Mouse (Mus musculus) 3T3-L1 (cell line): Measurements from ENCODE around the gene Ccdc188.
"Not testable (repeated sequence)": the region's sequence is repeated elsewhere in the genome, so short reads cannot be mapped to it uniquely, and the experiment has no call there.

ENCODE experiments used
- DNase-seq: peaks from one replicate; pipeline ENCODE4 v3.0.0-alpha.2; 2015; ENCODE audit warnings: low read depth, low spot score

The Ccdc188 gene

GRCm38 (mm10) chr16:18217579-18217978 is at the start of gene Ccdc188:
Ccdc188 (plus strand) TSS chr16:18217879.
- no peak for DNase-seq

GRCm38 (mm10) chr16:18169156-18169555 is 48.5 kb upstream of the Ccdc188 start:
- no peak for DNase-seq

- peak; percentile 71 for DNase-seq
These were observed 47.9 kb upstream of the Ccdc188 start for GRCm38 (mm10) chr16:18169776-18170175.

- peak; percentile 83 for DNase-seq
These were observed 45.3 kb upstream of the Ccdc188 start for GRCm38 (mm10) chr16:18172266-18172855.

GRCm38 (mm10) chr16:18173231-18173630 is 44.4 kb upstream of the Ccdc188 start:
- DNase-seq: no peak

GRCm38 (mm10) chr16:18173788-18174187 is 43.9 kb upstream of the Ccdc188 start:
- DNase-seq: no peak

- DNase-seq: no peak
These were observed 41.7 kb upstream of the Ccdc188 start for GRCm38 (mm10) chr16:18175817-18176541.

GRCm38 (mm10) chr16:18176758-18177157 is 40.9 kb upstream of the Ccdc188 start:
- DNase-seq: peak; percentile 42

GRCm38 (mm10) chr16:18179591-18179990 is 38.1 kb upstream of the Ccdc188 start:
- no peak for DNase-seq

GRCm38 (mm10) chr16:18181398-18181797 is 36.3 kb upstream of the Ccdc188 start:
- DNase-seq: no peak

GRCm38 (mm10) chr16:18182766-18183165 is 34.9 kb upstream of the Ccdc188 start:
- DNase-seq: peak; percentile 52

- DNase-seq: no peak
These were observed 31.8 kb upstream of the Ccdc188 start for GRCm38 (mm10) chr16:18185715-18186449.

GRCm38 (mm10) chr16:18186798-18187197 is 30.9 kb upstream of the Ccdc188 start:
- no peak for DNase-seq

- no peak for DNase-seq
These were observed 30.5 kb upstream of the Ccdc188 start for GRCm38 (mm10) chr16:18187221-18187620.

- no peak for DNase-seq
These were observed 26.7 kb upstream of the Ccdc188 start for GRCm38 (mm10) chr16:18191006-18191405.

GRCm38 (mm10) chr16:18194208-18194985 is 23.3 kb upstream of the Ccdc188 start:
- peak; percentile 31 for DNase-seq

GRCm38 (mm10) chr16:18195068-18195467 is 22.6 kb upstream of the Ccdc188 start:
- peak; percentile 68 for DNase-seq

GRCm38 (mm10) chr16:18195561-18195960 is 22.1 kb upstream of the Ccdc188 start:
- DNase-seq: not testable (repeated sequence)

GRCm38 (mm10) chr16:18197881-18198280 is 19.8 kb upstream of the Ccdc188 start:
- no peak for DNase-seq

- no peak for DNase-seq
These were observed 19.1 kb upstream of the Ccdc188 start for GRCm38 (mm10) chr16:18198365-18199098.

- DNase-seq: no peak
These were observed 17.6 kb upstream of the Ccdc188 start for GRCm38 (mm10) chr16:18200062-18200461.
